Mouse (Mus musculus): ENCODE results near the gene Gm10959. TPM values are rescaled to one million over a fixed set of nuclear protein-coding genes. Genes with fewer than 3 reads are reported as not detected.
"Not testable (repeated sequence)": the region's sequence is repeated elsewhere in the genome, so short reads cannot be mapped to it uniquely, and the experiment has no call there.

Gene Gm10959
- polyA plus RNA-seq (2015; fragmentation: Nextera tagmentation; extraction: Ambion mirVana) = not detected in 2 replicates

GRCm38 (mm10) chr3:122919260-122919659, at the start of gene Gm10959:
Gene Gm10959, minus strand, starts transcription at chr3:122919360.
- H3K4me3 ChIP-seq (ENCODE audit: low read length) = no peak within 1 kb of the TSS
- 84% methylated on average over 8 of the region's 8 CpGs for WGBS
- no peaks in the 10 kb centered on the region for H3K4me1 ChIP-seq (ENCODE audit: control insufficient read depth, insufficient read depth, low read length)
- H3K9ac ChIP-seq (ENCODE audit: low read depth, low read length) = no peak within 1 kb of the TSS
- H3K27ac ChIP-seq (ENCODE audit: low read length) = no peak within 1 kb of the TSS
- H3K9me3 ChIP-seq (ENCODE audit: control insufficient read depth, low read length) = no peaks in the 10 kb centered on the region
- no peaks in the 10 kb centered on the region for H3K27me3 ChIP-seq (replicated peaks; ENCODE audit: control insufficient read depth, insufficient read depth, low read length)
- ATAC-seq = no peak
- no peak within 1 kb of the TSS for H3K4me2 ChIP-seq (ENCODE audit: low read depth, low read length)
- no peaks in the 10 kb centered on the region for H3K36me3 ChIP-seq (ENCODE audit: control insufficient read depth, insufficient read depth, low read length)

- H3K27me3 ChIP-seq (replicated peaks; ENCODE audit: control insufficient read depth, insufficient read depth, low read length) = no peaks in the 10 kb centered on the region
- no peak overlapping the region for H3K4me2 ChIP-seq (ENCODE audit: low read depth, low read length)
- ATAC-seq = no peak
- H3K4me1 ChIP-seq (ENCODE audit: control insufficient read depth, insufficient read depth, low read length) = no peaks in the 10 kb centered on the region
- no peak overlapping the region for H3K9ac ChIP-seq (ENCODE audit: low read depth, low read length)
- 90% methylated on average over 9 of the region's 9 CpGs for WGBS
- H3K36me3 ChIP-seq (ENCODE audit: control insufficient read depth, insufficient read depth, low read length) = peaks cover 6% of the 10 kb centered on the region; the same call in 1 of the 2 replicates
- H3K27ac ChIP-seq (ENCODE audit: low read length) = no peak overlapping the region
- no peaks in the 10 kb centered on the region for H3K9me3 ChIP-seq (ENCODE audit: control insufficient read depth, low read length)
- no peak overlapping the region for H3K4me3 ChIP-seq (ENCODE audit: low read length)
Measured at GRCm38 (mm10) chr3:122968391-122968790, 49.2 kb upstream of the Gm10959 start.

GRCm38 (mm10) chr3:122964301-122964700, 45.1 kb upstream of the Gm10959 start:
- no peaks in the 10 kb centered on the region for H3K9me3 ChIP-seq (ENCODE audit: control insufficient read depth, low read length)
- H3K36me3 ChIP-seq (ENCODE audit: control insufficient read depth, insufficient read depth, low read length) = peaks cover 8% of the 10 kb centered on the region; the same call in 1 of the 2 replicates
- H3K4me1 ChIP-seq (ENCODE audit: control insufficient read depth, insufficient read depth, low read length) = no peaks in the 10 kb centered on the region
- no peak overlapping the region for H3K4me3 ChIP-seq (ENCODE audit: low read length)
- no peak overlapping the region for H3K9ac ChIP-seq (ENCODE audit: low read depth, low read length)
- ATAC-seq = no peak
- no peaks in the 10 kb centered on the region for H3K27me3 ChIP-seq (replicated peaks; ENCODE audit: control insufficient read depth, insufficient read depth, low read length)
- 91% methylated on average over 5 of the region's 5 CpGs for WGBS
- no peak overlapping the region for H3K27ac ChIP-seq (ENCODE audit: low read length)
- H3K4me2 ChIP-seq (ENCODE audit: low read depth, low read length) = no peak overlapping the region

- no peaks in the 10 kb centered on the region for H3K4me1 ChIP-seq (ENCODE audit: control insufficient read depth, insufficient read depth, low read length)
- 84% methylated on average over 2 of the region's 2 CpGs for WGBS
- no peak overlapping the region for H3K27ac ChIP-seq (ENCODE audit: low read length)
- no peak overlapping the region for H3K4me3 ChIP-seq (ENCODE audit: low read length)
- H3K4me2 ChIP-seq (ENCODE audit: low read depth, low read length) = no peak overlapping the region
- H3K36me3 ChIP-seq (ENCODE audit: control insufficient read depth, insufficient read depth, low read length) = peaks cover 8% of the 10 kb centered on the region; the same call in 1 of the 2 replicates
- no peak overlapping the region for H3K9ac ChIP-seq (ENCODE audit: low read depth, low read length)
- H3K9me3 ChIP-seq (ENCODE audit: control insufficient read depth, low read length) = no peaks in the 10 kb centered on the region
- no peak for ATAC-seq
- no peaks in the 10 kb centered on the region for H3K27me3 ChIP-seq (replicated peaks; ENCODE audit: control insufficient read depth, insufficient read depth, low read length)
Measured at GRCm38 (mm10) chr3:122950129-122950528, 31.0 kb upstream of the Gm10959 start.

GRCm38 (mm10) chr3:122943387-122943890, 24.3 kb upstream of the Gm10959 start:
- H3K36me3 ChIP-seq (ENCODE audit: control insufficient read depth, insufficient read depth, low read length) = 0 out of 2 replicates have a peak, but pooled peaks cover 2% of the 10 kb centered on the region
- no peaks in the 10 kb centered on the region for H3K4me1 ChIP-seq (ENCODE audit: control insufficient read depth, insufficient read depth, low read length)
- no peak overlapping the region for H3K4me3 ChIP-seq (ENCODE audit: low read length)
- no peaks in the 10 kb centered on the region for H3K9me3 ChIP-seq (ENCODE audit: control insufficient read depth, low read length)
- no peak for ATAC-seq
- no peaks in the 10 kb centered on the region for H3K27me3 ChIP-seq (replicated peaks; ENCODE audit: control insufficient read depth, insufficient read depth, low read length)
- 76% methylated on average over 6 of the region's 6 CpGs for WGBS
- H3K9ac ChIP-seq (ENCODE audit: low read depth, low read length) = no peak overlapping the region
- H3K4me2 ChIP-seq (ENCODE audit: low read depth, low read length) = no peak overlapping the region
- H3K27ac ChIP-seq (ENCODE audit: low read length) = no peak overlapping the region

GRCm38 (mm10) chr3:122939215-122939614, 20.1 kb upstream of the Gm10959 start:
- Histone ChIP-seq H3K27ac (ENCODE audit: low read length) (no peak overlapping the region), H3K9me3 (ENCODE audit: control insufficient read depth, low read length) (no peaks in the 10 kb centered on the region), H3K27me3 (replicated peaks; ENCODE audit: control insufficient read depth, insufficient read depth, low read length) (no peaks in the 10 kb centered on the region), H3K4me2 (ENCODE audit: low read depth, low read length) (no peak overlapping the region), H3K4me1 (ENCODE audit: control insufficient read depth, insufficient read depth, low read length) (no peaks in the 10 kb centered on the region), H3K9ac (ENCODE audit: low read depth, low read length) (no peak overlapping the region), H3K36me3 (ENCODE audit: control insufficient read depth, insufficient read depth, low read length) (no peaks in the 10 kb centered on the region), H3K4me3 (ENCODE audit: low read length) (no peak overlapping the region)
- no peak for ATAC-seq
- WGBS = 75% methylated on average over 2 of the region's 2 CpGs

GRCm38 (mm10) chr3:122937176-122937575, 18.0 kb upstream of the Gm10959 start:
- not testable (repeated sequence) for H3K36me3 ChIP-seq (ENCODE audit: control insufficient read depth, insufficient read depth, low read length); H3K4me1 ChIP-seq (ENCODE audit: control insufficient read depth, insufficient read depth, low read length); H3K4me3 ChIP-seq (ENCODE audit: low read length); H3K4me2 ChIP-seq (ENCODE audit: low read depth, low read length); ATAC-seq; H3K27me3 ChIP-seq (replicated peaks; ENCODE audit: control insufficient read depth, insufficient read depth, low read length); H3K27ac ChIP-seq (ENCODE audit: low read length); H3K9me3 ChIP-seq (ENCODE audit: control insufficient read depth, low read length); H3K9ac ChIP-seq (ENCODE audit: low read depth, low read length)
- 80% methylated on average over 13 of the region's 13 CpGs for WGBS

GRCm38 (mm10) chr3:122932466-122932865, 13.3 kb upstream of the Gm10959 start:
- Histone ChIP-seq H3K36me3 (ENCODE audit: control insufficient read depth, insufficient read depth, low read length) (0 out of 2 replicates have a peak, but pooled peaks cover 3% of the 10 kb centered on the region), H3K9me3 (ENCODE audit: control insufficient read depth, low read length) (no peaks in the 10 kb centered on the region), H3K4me2 (ENCODE audit: low read depth, low read length) (no peak overlapping the region), H3K9ac (ENCODE audit: low read depth, low read length) (no peak overlapping the region), H3K27me3 (replicated peaks; ENCODE audit: control insufficient read depth, insufficient read depth, low read length) (no peaks in the 10 kb centered on the region), H3K4me1 (ENCODE audit: control insufficient read depth, insufficient read depth, low read length) (no peaks in the 10 kb centered on the region), H3K4me3 (ENCODE audit: low read length) (no peak overlapping the region), H3K27ac (ENCODE audit: low read length) (no peak overlapping the region)
- ATAC-seq = no peak
- WGBS = 91% methylated on average over 1 of the region's 1 CpGs

- Histone ChIP-seq H3K9ac (ENCODE audit: low read depth, low read length) (no peak overlapping the region), H3K9me3 (ENCODE audit: control insufficient read depth, low read length) (no peaks in the 10 kb centered on the region), H3K4me1 (ENCODE audit: control insufficient read depth, insufficient read depth, low read length) (no peaks in the 10 kb centered on the region), H3K4me2 (ENCODE audit: low read depth, low read length) (no peak overlapping the region), H3K36me3 (ENCODE audit: control insufficient read depth, insufficient read depth, low read length) (0 out of 2 replicates have a peak, but pooled peaks cover 3% of the 10 kb centered on the region), H3K4me3 (ENCODE audit: low read length) (no peak overlapping the region), H3K27me3 (replicated peaks; ENCODE audit: control insufficient read depth, insufficient read depth, low read length) (no peaks in the 10 kb centered on the region), H3K27ac (ENCODE audit: low read length) (no peak overlapping the region)
- WGBS = 91% methylated on average over 6 of the region's 6 CpGs
- ATAC-seq = no peak
Measured at GRCm38 (mm10) chr3:122929723-122930122, 10.6 kb upstream of the Gm10959 start.

Measured in intestine, embryonic 16.5 days (tissue).